Mouse (Mus musculus) right cerebral cortex, adult 18-20 months (tissue): ENCODE data around the gene Fam20b.
"Not testable (repeated sequence)": the region's sequence is repeated elsewhere in the genome, so short reads cannot be mapped to it uniquely, and the experiment has no call there.

Experiments
- DNase-seq: peaks from one replicate; pipeline ENCODE4 v3.0.0; 2022; ENCODE audit warnings: mixed read lengths

The Fam20b gene

DNA sequence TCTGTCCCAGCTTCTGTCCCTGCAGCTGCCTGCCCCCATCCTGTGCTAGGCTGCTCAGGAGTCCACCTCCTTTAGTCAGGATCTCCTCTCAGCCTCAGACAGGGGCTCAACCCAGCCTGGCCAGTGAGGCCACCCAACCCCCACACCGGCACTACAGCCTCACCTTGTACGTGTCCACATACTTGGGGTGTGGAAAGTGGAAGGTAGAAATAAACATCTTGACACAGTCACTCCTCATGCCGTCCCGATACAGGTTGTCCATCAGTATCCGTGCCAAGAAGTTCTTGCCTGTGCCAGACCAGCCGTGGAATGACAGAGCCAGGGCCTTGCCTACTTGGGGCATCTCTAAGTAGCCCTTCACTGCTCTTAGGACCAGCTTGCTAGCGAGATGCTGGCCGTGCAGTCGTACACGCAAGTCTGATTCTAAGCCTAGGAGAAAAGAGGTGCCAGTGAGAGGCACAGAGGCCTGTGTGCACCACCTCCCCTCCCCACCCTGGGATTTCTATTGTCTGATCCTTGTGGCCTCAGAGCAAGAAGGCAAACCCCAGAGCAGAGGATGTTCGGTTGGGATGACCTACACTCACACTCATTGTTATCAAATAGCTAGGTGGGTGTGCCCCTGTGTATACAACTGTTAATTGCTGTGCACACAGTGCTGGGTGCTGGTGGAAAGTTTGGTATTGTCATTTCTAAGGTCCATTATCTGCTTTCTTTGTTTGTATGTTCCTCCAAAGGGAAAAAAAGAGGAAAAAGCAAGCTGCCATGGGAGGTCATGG, 49.5 kb downstream of the Fam20b start:
- DNase-seq = no peak

DNA sequence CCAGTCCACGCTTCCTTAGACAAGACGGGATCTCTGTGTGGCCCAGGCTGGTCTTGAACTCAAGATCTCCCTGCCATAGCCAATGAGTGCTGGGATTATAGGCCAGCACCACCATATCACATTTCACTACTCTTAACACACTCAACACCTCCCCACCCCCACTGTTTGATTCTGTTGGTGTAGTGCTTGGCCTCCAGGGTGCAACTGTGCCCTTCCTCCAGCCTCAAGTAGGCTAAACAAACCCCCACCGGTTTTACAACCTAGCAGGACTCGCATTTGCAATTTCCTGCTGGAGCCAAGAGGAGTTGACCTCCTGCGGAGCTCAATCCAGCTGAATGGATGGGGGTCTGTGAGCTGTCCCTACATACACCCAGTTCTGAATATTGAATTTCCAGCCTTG, 50.3 kb downstream of the Fam20b start:
- DNase-seq = no peak

DNA sequence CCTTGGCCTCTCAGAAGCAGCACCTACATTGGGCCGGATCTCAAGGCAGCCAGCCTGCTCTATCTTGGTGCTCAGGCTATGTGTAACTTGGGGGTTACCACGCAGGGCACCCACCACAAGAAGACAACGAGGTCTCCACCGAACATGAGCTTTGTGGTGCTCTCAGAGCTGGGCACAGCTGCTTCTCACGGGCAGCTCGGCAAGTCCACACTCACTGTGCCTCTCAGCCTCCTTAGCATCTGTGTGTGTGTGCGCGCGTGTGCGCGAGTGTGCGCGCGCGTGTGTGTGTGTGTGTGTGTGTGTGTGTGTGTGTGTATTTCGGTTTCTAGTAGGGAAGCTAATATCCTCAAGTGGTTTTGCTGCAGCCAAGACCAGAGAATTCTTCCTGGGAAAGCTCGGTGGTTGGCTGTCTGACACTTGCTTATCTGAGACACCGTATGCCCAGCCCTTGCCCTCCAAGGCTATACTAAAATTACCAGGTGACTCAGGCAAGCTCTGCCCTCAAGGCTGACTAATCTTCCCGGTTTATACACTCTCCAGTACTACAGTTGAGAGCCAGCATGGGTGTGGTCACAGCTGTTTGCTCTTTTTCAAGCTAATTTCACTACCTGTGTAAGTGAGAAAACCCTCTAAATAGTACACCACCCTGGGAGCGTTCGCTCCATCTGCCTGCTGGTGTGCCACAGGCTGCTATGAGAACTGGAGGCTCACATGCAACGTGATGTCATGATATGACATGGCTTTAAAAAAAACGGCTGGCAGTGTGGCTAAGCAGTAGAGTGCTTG, 51.6 kb downstream of the Fam20b start:
- no peak for DNase-seq

DNA sequence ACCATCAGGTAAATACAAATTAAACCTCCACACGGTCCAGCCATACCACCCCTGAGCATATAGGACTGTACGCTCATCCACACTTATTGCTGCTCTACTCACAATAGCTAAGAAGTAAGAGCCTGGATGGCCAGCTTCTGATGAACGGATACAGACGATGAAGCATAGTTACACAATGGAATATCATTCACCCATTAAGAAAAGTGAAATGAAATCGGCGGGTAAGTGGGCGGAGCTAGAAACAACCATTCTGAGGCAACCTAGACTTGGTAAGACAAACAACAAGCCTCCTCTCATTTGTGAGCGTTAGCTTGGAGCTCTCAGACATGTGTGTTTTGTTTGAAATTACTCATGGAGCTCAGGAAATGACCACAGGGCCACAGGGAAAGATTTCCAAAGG, 53.1 kb downstream of the Fam20b start:
- no peak for DNase-seq

DNA sequence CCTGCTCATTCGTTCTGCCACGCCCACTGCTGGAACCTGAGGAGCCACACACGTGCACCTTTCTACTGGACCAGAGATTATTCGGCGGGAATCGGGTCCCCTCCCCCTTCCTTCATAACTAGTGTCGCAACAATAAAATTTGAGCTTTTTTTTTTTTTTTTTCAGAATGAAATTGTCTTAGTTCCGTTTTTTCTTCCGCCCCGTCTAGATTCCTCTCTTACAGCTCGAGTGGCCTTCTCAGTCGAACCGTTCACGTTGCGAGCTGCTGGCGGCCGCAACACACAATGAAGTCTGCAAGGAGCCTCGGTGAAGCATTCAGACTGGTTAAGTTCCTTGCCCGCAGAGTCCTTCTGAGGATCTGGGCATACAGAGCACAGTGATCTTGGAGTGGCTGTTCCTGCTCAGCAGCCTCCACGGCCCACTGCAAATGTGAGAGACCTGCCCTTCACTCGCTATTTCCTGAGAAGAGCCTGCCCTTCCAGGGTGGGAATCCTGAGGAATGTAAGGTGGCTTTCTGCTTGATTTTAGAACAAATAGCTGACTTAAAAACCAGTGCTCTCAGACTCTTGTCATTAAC, 58.1 kb downstream of the Fam20b start:
- DNase-seq = not testable (repeated sequence)

DNA sequence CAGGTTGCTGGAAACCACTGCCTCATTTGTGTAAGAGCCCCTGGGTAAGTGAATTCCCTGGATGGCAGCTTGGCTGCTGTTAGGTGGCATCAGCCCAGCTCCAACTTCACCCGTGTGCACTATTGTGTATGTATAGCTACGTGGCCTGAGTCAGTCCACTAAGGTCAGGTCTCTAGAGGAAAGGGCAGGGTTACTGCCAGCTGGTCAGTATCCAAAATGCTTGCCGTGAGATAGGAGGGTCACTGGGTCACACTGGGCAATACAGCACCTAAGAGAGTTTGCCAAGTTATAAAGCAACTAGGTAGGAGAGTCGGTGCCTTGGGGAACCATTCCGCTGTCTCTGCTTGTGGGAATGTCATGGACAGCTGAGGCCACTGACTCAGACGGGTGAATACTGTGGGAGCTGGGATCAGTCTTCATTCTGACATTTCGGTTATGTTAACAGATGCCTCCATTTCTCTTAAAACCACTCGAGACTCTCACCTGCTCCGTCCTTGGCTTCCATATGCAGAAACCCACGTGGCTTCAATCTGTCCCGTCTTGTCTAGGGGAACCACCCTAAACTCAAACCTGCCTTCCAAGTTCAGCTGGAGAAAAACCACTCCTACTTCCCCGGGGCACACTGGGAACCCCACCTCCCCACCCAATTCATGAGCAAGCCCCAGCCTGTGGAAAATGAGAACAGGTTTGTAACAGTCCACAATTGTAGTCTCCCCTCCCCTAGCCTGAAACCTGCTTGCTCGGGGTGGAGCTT, 58.8 kb downstream of the Fam20b start:
- no peak for DNase-seq

DNA sequence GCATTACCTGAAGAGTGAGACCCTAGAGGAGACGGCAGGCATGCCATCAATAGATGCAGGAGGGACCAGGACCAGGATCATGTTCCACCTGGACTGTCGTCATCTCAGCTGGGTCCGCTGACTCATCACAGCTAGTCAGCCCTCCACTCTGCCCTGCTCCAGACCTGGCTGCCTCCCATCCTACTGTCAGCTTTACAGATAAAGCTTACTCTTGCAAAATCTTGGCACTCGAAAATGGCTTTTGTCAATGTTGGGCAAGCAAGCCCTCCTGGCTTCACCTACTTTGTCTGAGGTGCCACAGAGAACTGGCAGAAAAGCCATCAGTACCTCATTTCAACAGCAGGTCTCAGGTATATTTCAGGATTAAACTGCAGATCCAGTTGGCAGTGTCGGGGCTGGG, 60.2 kb downstream of the Fam20b start:
- no peak for DNase-seq

DNA sequence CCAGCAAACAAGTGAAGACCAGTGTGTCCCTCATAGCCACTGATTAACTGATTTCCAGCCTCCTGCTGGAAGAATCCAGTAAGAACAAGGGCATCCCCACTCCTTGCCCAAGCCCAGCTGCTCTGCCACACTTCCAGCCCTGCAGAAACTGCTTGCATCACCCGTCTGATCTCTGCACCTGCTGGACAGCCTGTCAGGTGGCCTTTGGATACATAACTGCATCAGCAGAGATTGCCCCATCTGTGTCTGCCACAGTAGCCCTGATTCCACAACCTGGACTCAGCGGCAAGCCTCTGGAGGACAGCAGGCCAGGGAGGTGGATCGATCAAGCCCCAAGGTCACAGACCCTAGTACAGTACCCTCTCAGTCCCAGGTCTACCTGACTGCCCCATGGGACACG, 61.4 kb downstream of the Fam20b start:
- no peak for DNase-seq

DNA sequence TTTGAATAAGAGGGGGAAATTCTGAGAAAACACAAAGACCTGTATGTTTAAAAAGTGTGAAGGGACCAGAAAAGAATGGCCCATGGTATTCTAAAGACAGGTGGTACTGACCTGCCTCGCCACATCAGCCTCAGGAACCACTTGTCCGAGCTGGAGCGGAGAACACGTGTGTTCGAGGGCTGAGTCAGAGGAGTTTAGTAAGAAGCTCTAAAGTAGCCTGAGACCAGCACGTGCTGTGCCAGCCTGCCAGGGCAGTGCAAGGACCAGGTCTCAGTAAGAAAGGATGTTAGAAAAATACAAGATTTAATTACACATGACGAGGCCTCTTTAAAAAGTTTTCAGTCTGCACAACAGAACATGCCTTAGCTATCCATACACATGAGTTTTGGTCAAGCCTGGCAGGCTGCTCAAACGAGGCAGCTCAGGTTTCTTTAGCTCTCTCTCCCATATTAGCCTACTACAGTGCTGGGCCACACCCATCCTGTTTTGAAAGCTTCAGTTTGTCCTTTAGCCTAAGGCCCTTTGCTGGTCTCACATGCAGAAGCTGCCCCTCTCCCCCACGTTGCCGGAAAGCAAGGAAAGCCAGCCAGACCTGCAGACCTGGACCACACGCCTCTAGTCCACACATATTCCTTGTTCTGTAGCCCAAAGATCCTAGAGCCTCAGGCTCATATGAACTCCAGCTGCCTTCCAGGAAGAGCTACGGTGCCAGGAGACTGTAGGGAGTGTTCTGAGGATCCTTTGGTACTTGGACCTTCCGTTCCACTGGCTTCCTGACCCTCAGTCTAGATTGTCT, 64.0 kb downstream of the Fam20b start:
- no peak for DNase-seq

DNA sequence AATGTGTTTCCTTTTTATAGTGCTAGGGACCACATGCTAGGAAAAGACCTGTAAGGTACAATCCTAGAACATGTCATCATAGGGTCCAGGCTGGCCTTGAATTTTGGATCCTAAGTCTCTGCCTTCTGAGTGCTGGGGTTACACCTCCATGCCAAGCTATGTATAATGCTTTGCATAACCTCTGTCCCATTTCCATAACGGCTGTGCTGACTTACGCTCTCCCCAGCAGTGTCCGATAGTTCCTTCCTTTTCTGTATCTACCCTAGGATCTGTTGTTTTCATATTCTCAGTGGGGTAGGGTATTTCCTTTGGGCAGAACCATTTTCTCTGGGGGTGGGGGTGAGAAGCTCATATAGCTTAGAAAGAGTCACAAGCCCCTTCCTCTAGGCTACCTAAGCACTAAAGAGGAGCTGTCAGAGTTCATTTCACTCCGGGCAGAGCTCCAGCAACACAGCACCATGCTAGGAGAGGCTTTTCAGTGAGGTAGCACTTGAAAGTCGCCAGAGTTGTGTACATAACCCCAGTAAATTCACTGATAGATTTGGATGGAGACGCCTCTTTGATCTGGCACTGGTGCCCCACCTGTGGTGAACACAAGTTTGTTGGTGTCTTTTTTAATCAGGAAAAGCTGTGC, 66.6 kb downstream of the Fam20b start:
- no peak for DNase-seq

DNA sequence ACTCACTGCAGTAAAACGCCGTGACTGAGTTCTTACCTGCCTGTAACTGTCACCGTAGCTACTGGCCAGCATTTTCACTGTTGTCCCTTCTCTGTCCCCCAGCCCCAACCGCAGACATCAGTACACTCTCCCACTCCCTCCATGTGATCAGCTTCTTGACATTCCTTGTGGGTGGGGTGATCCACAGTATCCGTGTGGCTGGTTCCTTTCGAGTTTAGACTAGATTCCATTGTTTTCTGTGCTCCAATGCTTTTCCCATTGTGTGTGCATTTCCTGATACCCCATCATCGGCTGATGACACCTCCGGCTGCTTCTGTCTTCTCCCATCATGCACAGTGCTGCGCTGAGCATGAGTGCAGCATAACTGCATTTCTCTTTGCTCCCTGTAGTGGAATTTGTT, 68.3 kb downstream of the Fam20b start:
- no peak for DNase-seq

DNA sequence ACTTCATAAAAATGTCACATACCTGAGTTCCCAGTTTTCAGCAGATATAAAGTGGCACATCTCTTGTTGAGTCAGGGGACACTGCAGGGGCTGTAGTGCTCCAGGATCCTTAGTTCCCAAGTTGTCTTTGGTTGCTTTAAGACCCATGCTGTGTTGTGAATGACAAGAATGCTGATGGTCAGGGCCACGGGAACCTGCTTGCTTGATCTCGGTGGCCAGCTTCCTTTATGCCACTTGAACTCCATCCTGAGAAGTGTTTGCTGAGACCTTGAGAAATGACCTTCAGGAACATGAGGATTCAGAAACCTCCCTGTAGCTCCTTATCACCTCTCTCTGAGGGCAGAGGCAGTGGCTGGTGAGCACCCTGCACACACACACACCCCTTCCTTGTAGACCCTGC, 70.2 kb downstream of the Fam20b start:
- no peak for DNase-seq

DNA sequence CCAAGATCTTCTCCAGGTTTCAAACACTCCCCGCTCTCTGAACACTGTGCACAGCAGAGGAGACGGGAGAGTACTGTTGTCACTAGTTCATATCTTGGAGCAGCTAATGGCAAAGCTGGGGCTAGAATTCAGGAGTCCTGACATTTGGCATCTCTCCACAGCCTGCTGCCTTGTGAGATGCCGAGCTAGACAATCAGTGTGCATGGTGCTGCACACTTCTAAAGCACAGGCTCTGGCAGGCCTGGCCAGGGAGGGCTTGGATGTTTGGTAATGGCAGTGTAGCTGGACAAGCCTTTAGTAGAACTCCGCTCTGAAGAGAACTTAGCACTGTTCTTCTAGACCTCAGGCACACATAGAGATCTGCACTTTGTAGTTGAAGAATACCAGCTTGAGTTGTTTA, 72.9 kb downstream of the Fam20b start:
- DNase-seq = no peak

DNA sequence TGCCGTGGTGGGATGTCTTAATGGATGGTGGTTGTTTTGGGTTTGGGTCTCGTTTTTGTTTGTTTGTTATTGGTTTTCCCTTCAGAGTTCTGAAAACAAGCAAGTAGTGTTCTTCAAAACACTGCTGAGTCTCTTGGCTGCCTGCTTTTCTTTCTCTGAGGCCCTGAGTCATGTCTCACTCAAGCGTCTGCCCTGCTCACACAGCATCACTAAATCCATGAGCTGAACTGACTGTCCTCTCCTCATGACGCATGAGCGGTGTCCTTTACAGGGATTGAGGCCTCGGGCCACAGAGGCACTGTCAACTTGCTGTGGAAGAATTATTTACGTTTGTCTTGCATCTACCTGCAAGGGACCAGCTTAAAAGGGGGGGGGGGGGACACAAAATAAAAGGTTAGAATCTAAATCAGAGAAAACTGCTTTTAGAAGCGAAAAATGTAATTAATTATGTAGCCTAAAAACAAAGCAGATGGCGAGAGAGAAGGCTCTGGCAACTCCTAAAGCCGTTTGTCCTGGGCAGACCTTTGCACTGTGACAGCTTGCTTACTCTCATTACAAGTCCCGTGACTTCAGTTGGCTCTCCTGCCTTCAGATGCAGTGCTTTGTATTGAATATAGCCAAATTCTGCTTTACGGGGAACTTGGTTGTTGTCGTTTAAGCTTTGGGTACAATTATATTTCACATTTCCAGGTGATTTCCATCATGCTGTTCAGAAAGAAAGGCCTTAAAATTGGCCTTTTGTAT, 73.9 kb downstream of the Fam20b start:
- DNase-seq = no peak

DNA sequence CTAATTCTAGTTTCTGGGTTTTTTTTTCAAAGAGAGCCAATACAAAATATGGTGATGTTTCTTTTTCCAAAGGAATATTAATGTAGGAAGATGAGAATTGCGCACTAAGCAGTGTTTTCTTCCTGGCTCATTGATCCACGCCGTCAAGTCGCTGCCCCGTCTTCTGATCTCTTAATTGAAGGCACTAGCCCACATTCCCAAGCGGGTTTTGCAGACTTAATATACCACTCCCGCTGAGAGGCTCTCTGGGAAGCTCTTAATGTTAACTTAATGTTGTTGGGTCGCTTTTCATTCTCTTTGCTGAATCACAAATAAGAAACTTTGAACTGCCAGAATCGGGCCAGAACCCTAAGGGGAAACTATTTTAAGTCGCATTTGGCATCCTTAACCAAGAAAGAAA, 74.8 kb downstream of the Fam20b start:
- DNase-seq = no peak

DNA sequence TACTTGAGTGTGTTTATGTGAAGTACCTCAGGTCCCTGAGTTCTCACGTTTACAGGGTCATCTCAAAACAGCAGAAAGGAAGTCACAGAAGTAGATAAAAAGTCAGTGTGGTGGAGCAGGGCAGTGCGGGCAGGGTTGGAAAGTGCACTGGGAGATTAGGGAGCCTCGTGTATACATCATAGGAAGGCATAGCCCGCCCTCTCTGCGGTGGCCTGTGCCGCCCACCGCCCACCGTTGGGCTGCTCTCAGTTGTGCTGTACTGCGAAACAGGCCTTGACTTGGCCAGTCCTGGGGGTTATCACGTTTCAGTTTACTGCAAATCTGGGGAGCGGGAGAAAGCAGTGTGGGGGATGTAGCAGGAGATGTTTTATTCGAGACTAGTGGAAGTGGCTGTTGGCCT, 76.1 kb downstream of the Fam20b start:
- DNase-seq = no peak

DNA sequence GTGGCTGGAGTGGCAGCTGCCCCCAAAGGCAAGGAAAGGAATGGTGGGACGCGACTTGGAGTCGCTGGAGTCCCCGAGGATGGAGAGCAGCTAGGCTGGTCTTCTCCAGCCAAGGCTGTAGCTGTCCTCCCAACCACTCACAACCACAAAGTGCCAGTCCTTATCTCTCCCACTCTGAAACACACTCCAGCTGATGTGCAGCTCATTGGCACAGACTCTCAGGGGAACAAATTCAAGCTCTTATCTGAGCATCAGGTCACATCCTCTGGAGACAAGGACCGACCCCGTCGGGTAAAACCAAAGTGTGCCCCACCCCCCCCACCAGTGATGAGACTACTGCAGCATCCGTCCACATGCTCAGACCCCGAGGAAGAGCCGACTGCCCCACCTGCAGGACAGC, 77.1 kb downstream of the Fam20b start:
- no peak for DNase-seq

DNA sequence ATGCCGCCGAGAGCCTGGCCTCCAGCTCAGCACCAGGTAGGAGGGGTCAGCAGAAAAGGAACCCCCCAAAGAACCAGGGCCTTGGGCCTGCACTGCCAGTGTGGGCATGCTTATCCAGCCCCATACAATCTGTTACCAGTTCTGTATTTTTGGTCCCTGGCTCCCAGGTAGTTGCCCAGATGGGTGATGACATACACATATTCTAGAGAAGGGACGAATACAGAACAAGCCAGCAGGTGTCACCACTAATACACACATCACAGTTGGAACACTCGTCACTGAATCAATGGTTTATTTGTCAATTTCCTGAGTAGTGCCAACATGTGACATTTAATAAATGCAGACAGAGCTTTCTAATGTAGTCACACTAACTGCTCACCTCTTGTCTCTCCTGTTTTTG, 78.3 kb downstream of the Fam20b start:
- DNase-seq = no peak

DNA sequence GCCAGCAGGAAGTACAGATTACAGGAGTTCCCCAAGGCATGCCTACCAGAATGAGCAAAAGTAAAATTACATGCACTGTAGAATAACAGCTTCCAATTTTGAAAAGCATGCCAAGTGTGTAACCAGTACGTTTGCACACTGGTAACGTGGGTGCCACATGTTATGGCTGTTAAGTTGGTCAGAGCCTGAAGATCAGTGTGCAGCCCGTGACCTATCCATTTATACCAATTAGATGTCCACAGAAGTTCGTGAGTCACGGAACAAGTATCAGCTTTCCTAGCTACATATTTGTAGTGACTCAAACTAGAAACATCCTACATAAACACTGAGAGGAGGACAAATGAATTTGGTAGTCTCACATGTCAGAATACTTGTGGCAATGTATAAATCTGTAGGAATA, 79.4 kb downstream of the Fam20b start:
- no peak for DNase-seq

DNA sequence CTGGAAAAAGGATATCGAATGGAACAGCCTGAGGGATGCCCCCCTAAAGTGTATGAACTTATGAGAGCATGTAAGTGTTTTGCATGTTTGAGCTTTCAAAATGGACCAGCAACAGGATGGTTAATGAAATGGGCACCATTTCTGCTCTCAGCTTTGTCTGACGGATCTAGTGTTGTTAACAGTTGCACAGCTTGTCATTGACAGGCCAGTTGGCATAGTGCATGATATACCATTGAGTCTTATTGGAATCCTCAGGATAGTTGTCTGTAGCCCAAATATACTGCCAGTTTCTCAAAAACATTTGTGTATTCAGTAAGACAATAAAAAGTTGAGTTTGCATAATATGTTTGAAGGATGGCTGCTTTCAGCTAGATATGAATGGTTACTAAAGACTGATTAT, 83.7 kb downstream of the Fam20b start:
- DNase-seq = no peak

DNA sequence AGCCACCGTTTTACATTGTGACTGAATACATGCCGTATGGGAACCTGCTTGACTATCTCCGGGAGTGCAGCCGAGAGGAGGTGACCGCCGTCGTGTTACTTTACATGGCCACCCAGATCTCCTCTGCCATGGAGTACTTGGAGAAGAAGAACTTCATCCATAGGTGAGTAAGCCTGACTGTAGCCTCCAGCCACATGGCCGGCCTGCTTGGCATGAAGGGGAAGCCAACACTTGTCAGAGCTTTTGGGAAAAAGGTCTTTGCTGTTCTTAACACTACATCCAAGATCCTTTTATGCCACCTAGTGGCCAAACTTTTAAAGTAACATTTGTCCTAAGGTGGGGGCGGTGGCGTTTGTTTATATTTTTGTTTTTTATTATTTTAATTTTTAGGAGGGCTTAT, 85.8 kb downstream of the Fam20b start:
- DNase-seq = no peak
